Mouse (Mus musculus) fibroblast of lung, adult 2 months (primary cell): ENCODE data around the gene Hoxc12.

Source experiments
- DNase-seq: peaks from one replicate; pipeline ENCODE4 v3.0.0-alpha.2; 2011; ENCODE audit warnings: low read depth

Gene Hoxc12

GRCm38 (mm10) chr15:102936279-102936972 is at the start of gene Hoxc12:
Gene Hoxc12, plus strand, starts transcription at chr15:102936757.
- no peak for DNase-seq

GRCm38 (mm10) chr15:102895115-102895514 is 41.4 kb upstream of the Hoxc12 start:
- DNase-seq, result no peak

GRCm38 (mm10) chr15:102904946-102905345 is 31.6 kb upstream of the Hoxc12 start:
- no peak for DNase-seq

DNA sequence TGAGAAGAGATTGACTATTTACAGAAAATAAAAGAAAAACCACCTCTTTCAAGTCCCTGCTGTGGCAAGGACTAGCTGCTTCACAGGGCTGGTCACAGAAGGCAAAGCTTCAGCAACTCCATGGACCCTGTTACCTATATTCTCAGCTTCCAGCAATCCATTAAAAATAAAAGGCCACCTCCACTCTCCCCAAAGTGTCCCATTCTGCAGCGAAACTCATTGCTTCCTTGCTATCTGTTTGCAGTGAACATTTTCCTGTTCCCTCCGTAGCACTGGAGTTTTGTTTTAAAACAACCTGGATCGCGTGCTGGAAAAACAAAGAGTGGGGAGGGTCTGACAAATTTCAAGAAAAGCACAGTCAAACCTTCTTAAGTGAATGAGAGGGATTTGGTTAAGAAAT is 27.0 kb upstream of the Hoxc12 start:
- DNase-seq, result no peak

GRCm38 (mm10) chr15:102910038-102910437 is 26.5 kb upstream of the Hoxc12 start:
- no peak for DNase-seq

DNA sequence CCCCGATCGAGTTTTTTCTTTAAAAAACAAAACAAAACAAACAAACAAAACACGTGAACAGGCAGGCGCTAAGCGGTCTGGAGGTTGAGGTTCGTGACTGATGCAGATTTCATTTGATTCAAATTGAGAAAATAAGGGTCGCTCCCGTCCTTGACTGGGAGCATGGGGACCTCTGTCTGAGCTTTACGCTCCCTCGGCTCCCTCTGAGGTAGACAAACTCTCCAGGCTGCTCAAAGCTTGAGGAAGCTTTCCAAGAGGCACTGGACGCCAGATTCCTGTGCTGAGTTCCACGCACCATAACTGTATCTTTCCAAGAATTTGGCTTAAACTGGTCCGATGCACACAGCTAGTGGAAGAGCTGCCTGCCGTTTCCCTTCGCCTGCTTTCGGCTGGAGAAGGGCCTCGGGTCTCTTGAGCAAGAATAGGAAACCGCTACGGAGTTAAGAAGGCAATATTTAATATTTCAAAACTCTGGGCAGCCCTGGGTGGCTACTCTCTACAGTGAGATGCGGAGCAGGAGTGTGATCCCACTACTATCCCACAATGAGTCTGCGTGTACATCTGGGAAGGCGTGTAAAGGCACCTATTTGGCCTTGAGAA is 26.0 kb upstream of the Hoxc12 start:
- no peak for DNase-seq

- no peak for DNase-seq
These were observed 23.4 kb upstream of the Hoxc12 start for GRCm38 (mm10) chr15:102913038-102913585.

- no peak for DNase-seq
These were observed 18.5 kb upstream of the Hoxc12 start for GRCm38 (mm10) chr15:102917972-102918572.

- DNase-seq, result no peak
These were observed 17.8 kb upstream of the Hoxc12 start for GRCm38 (mm10) chr15:102918611-102919265.

DNA sequence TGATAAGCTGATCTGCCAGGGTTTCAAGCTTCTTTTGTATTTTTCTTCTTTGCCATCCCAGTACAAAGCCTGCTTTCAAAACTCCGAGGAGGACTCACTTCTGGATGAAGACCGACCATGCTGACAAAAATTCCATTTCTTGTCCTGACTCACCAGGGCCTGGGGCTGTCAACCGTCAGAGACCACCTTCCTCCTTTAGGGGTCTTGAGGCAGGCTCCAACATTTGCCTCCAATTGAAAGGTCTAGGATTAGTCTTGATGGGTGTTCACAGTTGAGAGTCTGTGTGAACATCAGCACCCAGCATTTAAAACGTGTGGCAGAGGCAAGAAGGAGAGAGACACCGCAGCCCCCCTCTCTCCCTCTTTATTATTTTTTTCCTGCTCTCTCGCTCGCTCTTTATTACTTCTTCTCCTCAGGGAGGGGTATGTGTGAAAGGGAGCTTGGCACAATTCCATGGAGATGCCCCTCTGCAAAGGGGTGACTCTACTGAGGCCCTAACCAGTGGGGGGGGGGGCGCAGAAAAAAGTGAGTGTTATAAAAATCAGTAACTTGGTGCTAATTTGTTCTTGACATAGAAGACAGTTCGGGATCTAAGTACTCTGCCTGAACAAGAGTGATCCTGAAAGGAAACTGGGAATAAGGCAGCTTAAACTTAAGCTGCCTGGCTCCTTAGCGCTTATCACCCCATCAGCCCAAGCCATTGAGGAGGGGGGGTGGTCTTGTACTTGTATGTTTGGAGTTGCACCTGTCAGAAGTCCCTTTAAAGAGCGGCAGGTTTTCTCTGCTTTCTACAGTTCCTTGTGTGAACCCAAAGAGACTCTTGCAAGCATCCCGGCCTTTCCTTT is 17.0 kb upstream of the Hoxc12 start:
- no peak for DNase-seq

- peak; percentile 33 for DNase-seq
These were observed 15.9 kb upstream of the Hoxc12 start for GRCm38 (mm10) chr15:102920619-102921018.

DNA sequence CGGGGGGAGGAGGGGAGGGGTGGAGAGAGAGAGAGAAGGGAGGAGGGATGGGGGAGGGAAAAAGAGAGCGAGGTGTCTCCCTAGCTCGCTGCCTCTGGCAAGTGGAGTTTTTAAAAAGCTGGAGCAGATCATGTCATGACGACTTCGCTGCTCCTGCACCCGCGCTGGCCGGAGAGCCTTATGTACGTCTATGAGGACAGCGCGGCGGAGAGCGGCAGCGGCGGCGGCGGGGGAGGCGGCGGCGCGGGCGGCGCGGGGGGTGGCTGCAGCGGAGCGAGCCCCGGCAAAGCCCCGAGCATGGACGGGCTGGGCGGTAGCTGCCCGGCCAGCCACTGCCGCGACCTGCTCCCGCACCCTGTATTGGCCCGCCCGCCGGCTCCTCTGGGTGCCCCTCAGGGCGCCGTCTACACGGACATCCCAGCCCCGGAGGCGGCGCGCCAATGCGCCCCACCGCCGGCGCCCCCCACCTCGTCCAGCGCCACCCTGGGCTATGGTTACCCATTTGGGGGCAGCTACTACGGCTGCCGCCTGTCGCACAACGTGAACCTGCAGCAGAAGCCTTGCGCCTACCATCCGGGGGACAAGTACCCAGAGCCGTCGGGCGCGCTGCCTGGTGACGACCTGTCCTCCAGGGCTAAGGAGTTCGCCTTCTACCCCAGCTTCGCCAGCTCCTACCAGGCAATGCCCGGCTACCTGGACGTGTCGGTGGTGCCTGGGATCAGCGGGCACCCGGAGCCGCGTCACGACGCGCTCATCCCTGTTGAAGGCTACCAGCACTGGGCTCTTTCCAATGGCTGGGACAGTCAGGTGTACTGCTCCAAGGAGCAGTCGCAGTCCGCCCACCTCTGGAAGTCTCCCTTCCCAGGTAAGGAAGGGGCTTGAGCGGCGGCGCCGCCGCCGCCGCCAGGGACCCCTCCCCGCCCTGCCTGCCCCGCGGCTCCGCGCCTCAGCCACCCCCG is 15.2 kb upstream of the Hoxc12 start, which contains the start of gene Hoxc13:
TSS of gene Hoxc13 (plus strand) at position 51 of the 959 bp plus-strand sequence.
- no peak for DNase-seq

GRCm38 (mm10) chr15:102922012-102922362 is 14.6 kb upstream of the Hoxc12 start:
- DNase-seq, result no peak

- DNase-seq, result no peak
These were observed 13.7 kb upstream of the Hoxc12 start for GRCm38 (mm10) chr15:102922636-102923500.

DNA sequence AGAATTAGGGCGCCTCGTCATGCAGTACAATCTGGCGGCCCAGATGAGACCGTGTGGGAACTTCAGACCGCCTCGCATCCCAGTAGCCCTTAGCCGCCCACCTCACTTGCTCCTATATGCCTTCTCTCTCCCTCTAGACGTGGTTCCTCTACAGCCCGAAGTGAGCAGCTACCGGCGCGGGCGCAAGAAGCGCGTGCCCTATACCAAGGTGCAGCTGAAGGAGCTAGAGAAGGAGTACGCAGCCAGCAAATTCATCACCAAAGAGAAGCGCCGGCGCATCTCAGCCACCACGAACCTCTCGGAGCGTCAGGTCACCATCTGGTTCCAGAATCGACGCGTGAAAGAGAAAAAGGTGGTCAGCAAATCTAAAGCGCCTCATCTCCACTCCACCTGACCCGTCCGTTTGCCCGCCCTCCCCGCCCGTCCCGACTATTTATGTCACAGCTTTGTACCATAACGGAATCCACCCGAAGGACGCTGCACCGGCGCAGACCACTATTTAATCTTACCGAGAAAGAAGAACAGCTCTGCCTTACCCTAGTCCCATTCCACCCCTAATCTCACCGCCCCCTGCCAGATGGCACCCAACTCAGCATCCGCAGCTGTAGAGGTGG is 9.4 kb upstream of the Hoxc12 start:
- no peak for DNase-seq

DNA sequence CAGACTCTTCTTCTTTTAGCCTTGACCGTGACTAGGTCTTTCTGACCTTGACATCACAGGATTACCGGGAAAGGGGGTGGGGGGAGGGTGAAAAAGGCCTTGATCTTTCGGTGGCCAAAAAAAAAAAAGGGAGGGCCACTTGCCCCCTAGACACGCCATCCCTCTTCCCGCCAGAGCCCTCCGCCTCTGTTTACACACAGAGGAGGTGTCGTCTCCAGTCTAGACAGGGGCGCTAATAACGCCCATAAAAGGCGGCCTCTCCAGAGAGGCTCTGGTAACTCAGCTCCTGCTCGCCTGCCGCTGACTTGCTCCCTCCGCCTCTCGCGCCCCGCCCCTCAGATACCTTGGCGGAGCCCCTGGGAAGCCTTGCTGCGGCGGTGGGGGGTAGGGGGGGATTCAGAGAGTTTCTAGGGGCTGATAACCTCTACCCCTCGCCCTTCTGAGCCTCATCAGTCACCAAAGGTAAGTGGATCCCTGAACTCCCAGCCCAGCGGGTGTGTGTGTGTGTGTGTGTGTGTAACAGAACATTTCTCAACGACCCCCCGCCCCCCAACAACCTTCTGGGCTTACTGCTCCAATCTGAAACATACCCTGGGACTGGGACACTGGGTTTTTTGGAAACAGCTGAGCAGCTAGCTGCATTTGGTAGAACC is 4.7 kb upstream of the Hoxc12 start:
- DNase-seq, result no peak

- no peak for DNase-seq
These were observed 2.1 kb upstream of the Hoxc12 start for GRCm38 (mm10) chr15:102934438-102934837.

- no peak for DNase-seq
These were observed 1.7 kb upstream of the Hoxc12 start for GRCm38 (mm10) chr15:102934897-102935296.
